Mouse (Mus musculus): Measurements from ENCODE around the gene Csnk2b.

The Csnk2b gene

GRCm38 (mm10) chr17:35134801-35135590 is 13.1 kb upstream of the Csnk2b start, which contains the start of gene Bag6:
Bag6 (plus strand) TSS chr17:35135178.
- peak; percentile 47; the same call in 1 of the 2 replicates for TF ChIP-seq GATA4 (IDR thresholded peaks at IDR 0.05; ENCODE audit: insufficient replicate concordance, low read length)

- no peak for TF ChIP-seq GATA4 (IDR thresholded peaks at IDR 0.05; ENCODE audit: insufficient replicate concordance, low read length)
Measured at GRCm38 (mm10) chr17:35133517-35133916, 11.7 kb upstream of the Csnk2b start.

GRCm38 (mm10) chr17:35132174-35132560 is 10.3 kb upstream of the Csnk2b start:
- TF ChIP-seq GATA4 (IDR thresholded peaks at IDR 0.05; ENCODE audit: insufficient replicate concordance, low read length): no peak

- TF ChIP-seq GATA4 (IDR thresholded peaks at IDR 0.05; ENCODE audit: insufficient replicate concordance, low read length): no peak
Measured at GRCm38 (mm10) chr17:35131500-35132173, 9.8 kb upstream of the Csnk2b start, which contains the start of gene Apom. Apom (minus strand) TSS chr17:35132050.

- no peak for TF ChIP-seq GATA4 (IDR thresholded peaks at IDR 0.05; ENCODE audit: insufficient replicate concordance, low read length)
Measured at GRCm38 (mm10) chr17:35131038-35131437, 9.2 kb upstream of the Csnk2b start.

GRCm38 (mm10) chr17:35128996-35129395 is 7.1 kb upstream of the Csnk2b start:
- TF ChIP-seq GATA4 (IDR thresholded peaks at IDR 0.05; ENCODE audit: insufficient replicate concordance, low read length): no peak

GRCm38 (mm10) chr17:35127017-35127416 is 5.2 kb upstream of the Csnk2b start:
- no peak for TF ChIP-seq GATA4 (IDR thresholded peaks at IDR 0.05; ENCODE audit: insufficient replicate concordance, low read length)

GRCm38 (mm10) chr17:35126206-35126611 is 4.4 kb upstream of the Csnk2b start, which contains the start of gene D17H6S53E:
D17H6S53E (plus strand) TSS chr17:35126373.
- TF ChIP-seq GATA4 (IDR thresholded peaks at IDR 0.05; ENCODE audit: insufficient replicate concordance, low read length): peak; percentile 32; the same call in 1 of the 2 replicates

GRCm38 (mm10) chr17:35125578-35125977 is 3.7 kb upstream of the Csnk2b start:
- TF ChIP-seq GATA4 (IDR thresholded peaks at IDR 0.05; ENCODE audit: insufficient replicate concordance, low read length): no peak

- TF ChIP-seq GATA4 (IDR thresholded peaks at IDR 0.05; ENCODE audit: insufficient replicate concordance, low read length): no peak
Measured at GRCm38 (mm10) chr17:35125081-35125480, 3.2 kb upstream of the Csnk2b start.

GRCm38 (mm10) chr17:35121143-35121799 is 582 bp downstream of the Csnk2b start, which contains the start of gene Gpank1:
Gpank1 (plus strand) TSS chr17:35121455.
- TF ChIP-seq GATA4 (IDR thresholded peaks at IDR 0.05; ENCODE audit: insufficient replicate concordance, low read length): no peak

GRCm38 (mm10) chr17:35120745-35121142 is 1.1 kb downstream of the Csnk2b start:
- TF ChIP-seq GATA4 (IDR thresholded peaks at IDR 0.05; ENCODE audit: insufficient replicate concordance, low read length): no peak

GRCm38 (mm10) chr17:35115046-35116019 is 6.5 kb downstream of the Csnk2b start, which contains the start of gene Ly6g5b:
Ly6g5b (minus strand) TSS chr17:35115428.
- TF ChIP-seq GATA4 (IDR thresholded peaks at IDR 0.05; ENCODE audit: insufficient replicate concordance, low read length): no peak

- TF ChIP-seq GATA4 (IDR thresholded peaks at IDR 0.05; ENCODE audit: insufficient replicate concordance, low read length): peak; percentile 48; the same call in 1 of the 2 replicates
Measured at GRCm38 (mm10) chr17:35111774-35112173, 10.1 kb downstream of the Csnk2b start.

Measured in liver, adult (tissue).